Mouse (Mus musculus): ENCODE data around the gene Wdr38. TPM values are rescaled to one million over a fixed set of nuclear protein-coding genes. Genes with fewer than 3 reads are reported as not detected.

Gene Wdr38
- polyA plus RNA-seq, 1 experiment from 2014 or later: 1.1 TPM

DNA sequence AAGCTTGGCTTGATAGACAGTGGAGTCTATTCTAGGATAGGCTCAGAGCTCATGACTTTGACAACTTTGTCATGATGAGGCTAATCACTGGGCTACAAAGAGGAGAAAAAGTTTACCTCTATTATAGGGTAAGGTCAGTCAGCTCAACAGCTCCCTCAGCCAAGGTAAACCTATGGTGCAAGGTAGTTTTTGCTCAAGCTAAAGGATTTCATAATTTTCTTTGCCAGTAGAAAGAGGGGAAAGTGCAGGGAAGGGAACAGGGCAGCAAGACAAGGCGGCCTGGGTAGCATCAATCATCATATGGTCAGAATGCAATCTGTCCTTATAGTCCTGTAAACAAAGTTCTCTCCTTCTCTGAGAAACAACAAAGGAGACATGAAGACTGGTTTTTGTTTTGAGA lies 42.9 kb downstream of the Wdr38 start:
- H3K36me3 ChIP-seq (ENCODE audit: insufficient read depth): peaks cover 74% of the 10 kb centered on the region
- TF ChIP-seq CTCF (IDR thresholded peaks at IDR 0.05; ENCODE audit: low read depth): no peak

DNA sequence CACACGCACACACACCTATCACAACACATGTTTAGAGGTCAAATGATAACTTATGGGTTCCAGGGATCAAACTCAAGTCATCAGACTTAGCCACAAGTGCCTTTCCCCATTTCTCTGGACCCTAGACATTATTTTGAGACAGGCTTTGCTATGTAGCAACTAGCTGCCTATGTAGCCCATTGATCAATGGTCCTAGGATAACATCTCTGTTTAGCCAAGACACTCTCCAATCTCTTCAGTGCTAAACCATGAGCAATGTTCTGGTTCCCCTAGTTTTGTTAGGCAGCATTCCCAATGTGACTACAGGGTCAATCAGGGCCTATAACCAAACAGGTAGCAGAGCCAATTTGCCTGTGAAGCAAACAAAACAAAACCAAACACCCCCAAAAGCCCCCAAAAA lies 51.2 kb downstream of the Wdr38 start:
- Histone ChIP-seq H3K4me3 (ENCODE audit: low read depth, low read length) (no peak overlapping the region), H3K36me3 (ENCODE audit: insufficient read depth) (peaks cover 67% of the 10 kb centered on the region), H3K9me3 (ENCODE audit: low read depth, low read length) (no peaks in the 10 kb centered on the region)

More for the DNA sequence above, 42.9 kb downstream of the Wdr38 start:
- Histone ChIP-seq H3K9me3 (ENCODE audit: low read depth, low read length) (no peaks in the 10 kb centered on the region), H3K27ac (ENCODE audit: low read depth) (no peak overlapping the region), H3K27me3 (ENCODE audit: insufficient read depth, low read length) (no peaks in the 10 kb centered on the region), H3K4me2 (no peak overlapping the region), H3K4me3 (ENCODE audit: low read depth, low read length) (no peak overlapping the region), H3K4me1 (ENCODE audit: insufficient read depth) (no peaks in the 10 kb centered on the region), H3K9ac (no peak overlapping the region)
- ATAC-seq (ENCODE audit: insufficient read depth) (no peak), DNase-seq (no peak)
- WGBS: 87% methylated on average over 1 of the region's 1 CpGs

More for the DNA sequence above, 51.2 kb downstream of the Wdr38 start:
- no peak for DNase-seq
- ATAC-seq (ENCODE audit: insufficient read depth): no peak
- WGBS: 93% methylated on average over 1 of the region's 1 CpGs
- H3K27ac ChIP-seq (ENCODE audit: low read depth): no peak overlapping the region
- TF ChIP-seq CTCF (IDR thresholded peaks at IDR 0.05; ENCODE audit: low read depth): no peak
- H3K4me1 ChIP-seq (ENCODE audit: insufficient read depth): no peaks in the 10 kb centered on the region
- H3K9ac ChIP-seq: no peak overlapping the region
- H3K4me2 ChIP-seq: no peak overlapping the region
- no peaks in the 10 kb centered on the region for H3K27me3 ChIP-seq (ENCODE audit: insufficient read depth, low read length)

Other genes starting within 250 kb of the Wdr38 start
- gene Nr6a1, start 69.8 kb upstream of the Wdr38 start, polyA plus RNA-seq (2014; fragmentation: Nextera tagmentation; extraction: Ambion mirVana): 1.4 and 1.9 TPM in 2 replicates
- 2.7 and 2.9 TPM in 2 replicates for gene Olfml2a, start 65.5 kb upstream of the Wdr38 start, polyA plus RNA-seq (2014; fragmentation: Nextera tagmentation; extraction: Ambion mirVana)
- 132 and 136 TPM in 2 replicates for gene Arpc5l, start 7.9 kb downstream of the Wdr38 start, polyA plus RNA-seq (2014; fragmentation: Nextera tagmentation; extraction: Ambion mirVana)
- 935 and 1,086 TPM in 2 replicates for gene Rpl35, start 8.1 kb downstream of the Wdr38 start, polyA plus RNA-seq (2014; fragmentation: Nextera tagmentation; extraction: Ambion mirVana)
- 24.5 and 27.2 TPM in 2 replicates for gene Golga1, start 68.1 kb downstream of the Wdr38 start, polyA plus RNA-seq (2014; fragmentation: Nextera tagmentation; extraction: Ambion mirVana)
- 8.0 and 8.1 TPM in 2 replicates for gene Scai, start 193.3 kb downstream of the Wdr38 start, polyA plus RNA-seq (2014; fragmentation: Nextera tagmentation; extraction: Ambion mirVana)
- 79.8 and 84.2 TPM in 2 replicates for gene Ppp6c, start 229.0 kb downstream of the Wdr38 start, polyA plus RNA-seq (2014; fragmentation: Nextera tagmentation; extraction: Ambion mirVana)

Data from lung, embryonic 14.5 days (tissue).